Mouse (Mus musculus): Measurements from ENCODE around the gene Pacsin2. TPM values are rescaled to one million over a fixed set of nuclear protein-coding genes. Genes with fewer than 3 reads are reported as not detected.
A peak's percentile ranks its signal among the peaks of the same experiment; 100 is the strongest.

Gene Pacsin2
- total RNA-seq, 1 experiment from 2014 or later = 84.3 TPM

DNA sequence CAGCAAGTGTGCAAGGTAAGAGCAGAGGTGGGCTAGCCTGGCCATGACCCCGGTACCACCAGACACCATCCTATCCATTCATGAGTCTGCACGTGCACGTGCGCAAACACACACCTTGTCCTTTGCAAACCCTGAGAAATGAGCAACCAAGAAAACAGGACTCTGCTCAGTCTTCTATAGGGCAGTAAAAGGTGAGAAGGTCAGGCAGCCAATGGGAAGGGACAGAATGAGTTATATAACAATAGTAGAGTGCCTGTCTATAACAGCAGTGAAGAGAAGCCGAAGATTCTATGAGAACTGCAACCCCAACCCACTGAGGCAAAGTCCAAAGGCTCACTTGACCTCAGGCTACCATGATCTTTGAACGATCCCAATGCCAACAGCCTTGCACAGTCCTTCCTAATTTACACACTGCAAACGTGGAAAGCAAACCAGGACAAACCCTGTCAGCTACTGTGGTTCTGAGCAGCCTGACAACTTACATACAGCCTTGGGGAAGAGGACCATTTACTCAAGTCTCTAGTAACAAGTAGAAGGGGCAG lies 12.1 kb downstream of the Pacsin2 start:
- DNase-seq = no peak

DNA sequence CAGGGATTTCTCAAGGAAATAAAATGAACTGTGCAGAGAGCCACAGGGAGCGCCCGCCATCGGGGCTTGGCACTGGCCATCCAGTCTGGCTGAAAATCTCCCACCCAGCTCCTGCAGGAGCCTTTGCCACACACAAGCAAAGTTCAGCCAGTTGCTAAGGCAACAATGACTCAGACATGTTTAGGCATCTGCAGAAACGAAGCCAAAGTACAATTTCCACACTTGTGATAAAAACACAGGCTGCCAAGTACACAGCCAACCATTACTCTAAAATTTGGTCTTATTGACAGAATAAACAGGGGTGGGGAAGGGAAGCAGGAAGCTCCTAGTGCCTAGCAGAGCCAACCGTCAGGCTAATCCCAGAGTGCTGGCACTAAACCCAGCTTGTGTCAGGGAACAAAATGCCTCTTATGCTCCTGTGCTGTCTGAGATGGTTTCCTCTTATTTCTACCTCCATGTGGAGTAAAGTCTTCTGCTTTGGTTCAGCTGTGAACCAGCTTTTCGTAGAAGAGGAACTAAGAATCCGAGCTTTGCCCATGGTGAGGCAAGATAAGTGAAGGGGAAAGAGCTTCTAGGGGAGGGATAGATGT lies 12.7 kb downstream of the Pacsin2 start:
- peak; percentile 68 for DNase-seq

DNA sequence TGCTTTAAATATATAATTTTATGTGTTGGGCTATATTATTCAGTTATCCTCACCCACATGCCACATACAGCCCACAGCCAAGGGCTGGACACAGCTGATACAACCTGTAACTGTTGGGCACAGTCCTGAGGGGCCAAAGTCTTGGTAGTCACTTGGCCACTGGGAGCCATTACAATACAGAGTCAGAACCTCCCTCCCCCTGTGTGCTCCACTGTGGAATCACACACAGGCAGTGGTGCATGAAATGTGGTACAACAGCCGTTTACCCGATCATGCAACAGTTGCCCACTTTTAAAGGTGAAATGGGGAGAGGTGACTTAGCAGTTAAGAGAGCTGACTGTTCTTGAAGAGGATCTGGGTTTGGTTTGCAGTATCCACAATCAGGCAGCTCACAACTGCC lies 14.4 kb downstream of the Pacsin2 start:
- DNase-seq = no peak

GRCm38 (mm10) chr15:83448646-83449045 lies 15.8 kb downstream of the Pacsin2 start:
- DNase-seq = no peak

DNA sequence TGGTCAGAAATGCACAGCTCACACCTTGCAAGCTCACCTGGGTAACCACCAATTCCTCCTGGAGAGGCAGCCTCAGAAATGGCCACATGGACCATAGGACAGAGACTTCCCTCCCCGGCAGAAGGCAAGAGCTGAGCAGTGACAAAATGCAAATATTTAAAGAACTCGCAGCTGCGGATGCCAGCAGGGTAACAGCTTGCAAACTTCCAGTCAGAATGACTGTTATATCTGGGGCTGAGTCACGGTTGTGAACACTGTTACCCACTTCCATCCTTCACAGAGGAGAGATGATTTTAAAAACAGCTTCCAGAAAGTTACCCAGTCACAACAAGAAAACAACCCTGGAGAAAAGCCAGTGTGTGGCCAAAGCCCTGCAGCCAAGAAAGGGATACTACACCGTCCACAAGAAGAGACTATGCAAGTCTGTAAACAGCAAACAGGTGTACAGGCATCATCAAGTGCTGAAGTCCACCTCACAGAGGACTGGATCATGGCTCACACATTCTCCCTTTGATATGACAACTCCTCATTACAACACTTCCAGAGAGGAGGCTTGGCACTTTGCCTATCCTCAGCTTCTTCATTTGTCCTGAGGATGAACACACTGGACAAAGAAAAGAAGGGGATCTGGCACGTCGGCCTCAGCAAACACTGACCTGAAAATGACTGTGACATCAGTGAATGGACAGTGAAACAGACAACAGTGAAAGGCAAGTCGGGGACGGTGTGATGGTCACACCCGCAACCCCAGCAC lies 16.4 kb downstream of the Pacsin2 start:
- DNase-seq = no peak

DNA sequence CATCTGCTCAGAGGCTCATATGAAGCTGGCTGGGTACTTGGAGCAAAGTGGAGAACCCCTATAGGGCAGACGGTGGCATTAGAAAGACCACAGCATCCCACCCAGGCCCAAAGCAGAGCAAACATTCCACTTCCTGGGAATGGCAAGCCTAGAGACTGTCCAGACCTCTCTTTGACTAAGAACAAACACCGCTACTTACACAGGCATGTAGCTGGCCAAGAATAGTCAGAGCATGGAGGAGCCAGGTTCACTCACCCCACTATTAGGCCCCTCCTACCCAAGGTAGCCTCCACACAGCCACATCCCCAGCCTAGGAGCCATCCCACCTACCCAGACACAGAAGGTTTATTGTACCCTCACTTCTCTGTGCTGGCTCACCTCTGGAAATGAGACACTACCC lies 18.5 kb downstream of the Pacsin2 start:
- no peak for DNase-seq

GRCm38 (mm10) chr15:83445383-83445782 lies 19.0 kb downstream of the Pacsin2 start:
- DNase-seq = no peak

DNA sequence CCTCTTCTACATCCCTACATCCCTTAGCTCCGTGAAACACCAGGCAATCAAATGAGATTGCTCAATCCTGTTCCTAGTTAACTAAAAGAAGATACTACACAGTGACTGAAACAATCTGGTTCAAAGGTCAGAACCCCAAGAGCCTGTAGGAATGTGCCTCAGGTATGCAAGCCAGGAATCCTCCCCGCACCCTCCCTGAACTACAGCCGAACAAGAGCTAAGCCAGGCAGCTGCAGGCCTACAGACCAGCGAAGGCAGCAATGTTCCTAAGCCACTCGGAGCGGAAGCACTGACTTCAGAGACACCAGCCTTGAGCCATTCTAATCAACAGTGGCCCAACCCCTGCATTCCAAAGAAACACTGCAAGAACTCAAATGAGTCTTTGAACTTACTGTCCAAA lies 20.0 kb downstream of the Pacsin2 start:
- DNase-seq = no peak

DNA sequence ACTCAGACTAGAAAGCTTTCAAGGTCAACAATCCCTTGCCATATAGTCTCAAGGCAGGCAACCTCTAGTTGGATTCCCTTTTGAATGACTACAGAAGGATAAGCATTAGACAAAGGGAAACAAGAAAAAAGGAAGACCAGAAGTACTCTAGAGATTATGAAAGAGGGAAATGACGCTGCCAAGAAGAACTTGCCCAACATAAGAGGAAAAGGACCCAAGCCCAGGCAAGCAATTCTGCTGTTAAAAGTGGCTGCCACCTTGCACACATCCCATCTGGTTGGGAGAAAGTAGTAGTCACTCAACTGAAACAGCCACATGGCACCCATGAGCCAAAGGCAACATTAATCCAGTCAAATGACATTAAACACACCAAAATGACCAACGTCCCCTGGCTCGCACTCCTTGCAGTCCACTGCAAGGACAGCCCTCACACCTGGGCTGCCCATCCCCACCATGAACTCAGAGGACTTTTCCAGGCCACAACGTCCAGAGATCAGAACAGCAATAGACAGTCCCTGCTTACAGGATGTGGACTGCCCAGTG lies 21.8 kb downstream of the Pacsin2 start:
- no peak for DNase-seq

DNA sequence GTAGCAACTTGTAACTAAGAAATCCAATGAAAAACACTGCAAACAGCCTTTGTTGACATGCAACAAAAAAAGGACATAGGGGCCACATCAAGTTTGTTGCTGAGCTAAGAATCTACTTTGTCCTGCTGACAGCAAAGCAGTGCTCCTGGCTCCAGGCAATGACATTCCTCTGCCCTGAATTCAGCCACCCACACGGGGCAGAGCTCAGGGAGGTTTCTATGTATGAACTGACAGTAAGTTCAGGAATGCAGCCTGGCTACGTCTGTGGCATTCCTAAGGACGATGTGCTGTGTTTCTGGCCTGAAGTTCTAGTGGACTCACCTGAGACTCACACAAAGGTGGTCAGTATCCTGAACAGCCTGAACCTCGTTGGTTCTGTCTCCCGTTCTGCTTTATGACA lies 23.7 kb downstream of the Pacsin2 start:
- no peak for DNase-seq

DNA sequence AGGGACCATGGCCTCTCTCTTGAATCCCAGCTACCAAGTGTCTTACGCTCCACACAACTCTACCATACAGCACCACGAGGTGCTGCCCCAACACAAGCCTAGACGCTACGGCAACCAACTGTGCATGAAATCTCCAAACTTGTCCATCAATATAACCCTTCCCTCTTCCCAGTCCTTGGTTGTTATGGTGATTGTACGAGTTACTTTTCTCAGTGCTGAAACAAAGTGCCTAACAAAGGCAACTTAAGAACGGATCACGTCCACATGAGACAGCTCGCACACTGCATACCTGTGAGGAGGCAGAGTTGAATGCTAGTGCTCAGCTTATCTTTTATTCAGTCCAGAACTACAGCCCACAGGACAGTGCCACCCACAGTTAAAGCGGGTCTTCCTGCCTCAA lies 27.9 kb downstream of the Pacsin2 start:
- DNase-seq = no peak

- no peak for DNase-seq
Observed at GRCm38 (mm10) chr15:83435324-83436090, 28.9 kb downstream of the Pacsin2 start.

GRCm38 (mm10) chr15:83434692-83435091 lies 29.7 kb downstream of the Pacsin2 start:
- DNase-seq = no peak

DNA sequence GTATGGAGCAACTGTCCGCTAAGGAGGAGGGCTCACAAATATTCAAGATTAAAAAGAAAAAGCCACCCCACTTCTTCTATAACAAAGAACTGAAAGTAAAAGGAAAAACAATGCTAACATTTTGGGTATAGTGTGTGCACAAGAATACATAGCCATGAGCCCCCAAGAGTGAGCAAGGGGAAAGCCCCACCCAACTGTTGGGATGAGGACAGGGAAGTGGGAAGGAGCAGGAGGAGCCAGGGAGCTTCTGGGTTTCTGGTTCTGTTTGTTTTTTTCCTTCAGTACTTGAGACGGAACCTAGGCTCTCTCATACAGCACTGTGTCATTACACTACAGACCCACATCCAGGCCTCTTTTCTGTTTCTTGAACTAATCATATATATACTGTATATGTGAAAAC lies 31.1 kb downstream of the Pacsin2 start:
- DNase-seq = no peak

- DNase-seq = peak; percentile 76
Observed at GRCm38 (mm10) chr15:83432231-83433031, 32.0 kb downstream of the Pacsin2 start.

GRCm38 (mm10) chr15:83430986-83431763 lies 33.2 kb downstream of the Pacsin2 start:
- DNase-seq = no peak

DNA sequence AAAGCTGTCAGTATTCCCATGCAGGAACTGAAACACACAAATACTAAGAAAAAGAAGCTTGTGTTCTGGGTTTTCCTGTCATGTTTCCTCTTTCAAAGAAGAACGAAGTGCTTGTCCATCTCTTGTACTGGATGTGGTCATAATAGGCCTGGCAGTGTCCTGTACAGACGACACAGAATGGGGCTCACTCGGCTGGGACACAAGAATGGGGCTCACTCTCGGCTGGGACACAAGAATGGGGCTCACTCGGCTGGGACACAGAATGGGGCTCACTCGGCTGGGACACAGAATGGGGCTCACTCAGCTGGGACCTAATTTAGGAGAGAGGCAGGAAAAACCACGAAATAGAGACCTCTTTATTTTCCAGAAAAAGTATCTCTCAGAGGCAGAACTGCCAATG lies 34.0 kb downstream of the Pacsin2 start:
- no peak for DNase-seq

GRCm38 (mm10) chr15:83428586-83428985 lies 35.8 kb downstream of the Pacsin2 start:
- DNase-seq = no peak

GRCm38 (mm10) chr15:83427294-83428163 lies 36.9 kb downstream of the Pacsin2 start:
- DNase-seq = no peak

- DNase-seq = peak; percentile 50
Observed at GRCm38 (mm10) chr15:83425794-83426193, 38.6 kb downstream of the Pacsin2 start.
